Mouse (Mus musculus) MEL (cell line): ENCODE data around the gene Prkar1a. TPM values are rescaled to one million over a fixed set of nuclear protein-coding genes. Genes with fewer than 3 reads are reported as not detected.

ENCODE experiments used
- DNase-seq: peaks from one replicate; pipeline ENCODE4 v3.0.0; 2011; ENCODE audit warnings: low read depth, low spot score
- H3K27ac ChIP-seq: 2 replicates; pipeline ENCODE4 v1.5.1; 2012; ENCODE audit warnings: low read depth, mild to moderate bottlenecking, control low read depth, low read length, moderate library complexity; ENCODE audit not compliant: control insufficient read depth
- H3K27me3 ChIP-seq, 2 experiments: fragments of 150-350 bp in 1 of 2; sonication (generic) in 1 of 2; 2 replicates each; pipeline ENCODE4 v1.6.1; 2012; ENCODE audit warnings: low read length in 2 of 2, mild to moderate bottlenecking in 2 of 2, improper control_type of control experiment in 1 of 2, moderate library complexity in 1 of 2; ENCODE audit not compliant: insufficient read depth in 2 of 2, control insufficient read depth in 1 of 2
- H3K36me3 ChIP-seq, 2 experiments: 2 replicates each; pipeline ENCODE4 v1.6.1; 2012 to 2014; ENCODE audit warnings: low read length in 2 of 2, improper control_type of control experiment in 1 of 2, inconsistent platforms in 1 of 2, mild to moderate bottlenecking in 1 of 2; ENCODE audit not compliant: insufficient read depth in 2 of 2, control insufficient read depth in 1 of 2
- H3K4me1 ChIP-seq, 2 experiments: fragments of 150-350 bp in 1 of 2; sonication (generic) in 1 of 2; 2 replicates each; pipeline ENCODE4 v1.6.1; 2012; ENCODE audit warnings: low read length in 2 of 2, improper control_type of control experiment in 1 of 2, mild to moderate bottlenecking in 1 of 2; ENCODE audit not compliant: insufficient read depth in 2 of 2, control insufficient read depth in 1 of 2
- H3K4me3 ChIP-seq, 2 experiments: fragments of 150-350 bp in 1 of 2; sonication (generic) in 1 of 2; 2 replicates each; pipeline ENCODE4 v1.5.1; 2012; ENCODE audit warnings: low read depth in 2 of 2, low read length in 2 of 2, mild to moderate bottlenecking in 2 of 2, moderate library complexity in 2 of 2, control low read depth in 1 of 2, improper control_type of control experiment in 1 of 2; ENCODE audit not compliant: control insufficient read depth in 1 of 2, insufficient read depth in 1 of 2
- H3K79me2 ChIP-seq: 2 replicates; pipeline ENCODE4 v1.6.1; 2012; ENCODE audit warnings: mild to moderate bottlenecking, low read length, moderate library complexity; ENCODE audit not compliant: control insufficient read depth, poor library complexity, insufficient read depth
- H3K9ac ChIP-seq: 2 replicates; pipeline ENCODE4 v1.6.1; 2012; ENCODE audit warnings: low read depth, mild to moderate bottlenecking, control low read depth, low read length, moderate library complexity; ENCODE audit not compliant: control insufficient read depth, poor library complexity, severe bottlenecking
- H3K9me3 ChIP-seq: fragments of 150-350 bp; sonication (generic); replicated peaks from 2 replicates; pipeline ENCODE4 v1.6.1; 2012; ENCODE audit warnings: mild to moderate bottlenecking, low read length, improper control_type of control experiment, moderate library complexity; ENCODE audit not compliant: insufficient read depth
- CHD1 ChIP-seq: IDR thresholded peaks from 2 replicates; pipeline ENCODE4 v1.6.1; 2012; ENCODE audit warnings: low read depth, mild to moderate bottlenecking, inconsistent platforms, low read length, improper control_type of control experiment
- CHD2 ChIP-seq: IDR thresholded peaks from 2 replicates; pipeline ENCODE4 v1.6.1; 2011; ENCODE audit warnings: low read length, improper control_type of control experiment
- CTCF ChIP-seq, 3 experiments: IDR thresholded peaks in 2 of 3; conservative IDR thresholded peaks in 1 of 3; 2 replicates each; pipeline ENCODE4 v1.5.1; 2011 to 2012; ENCODE audit warnings: low read length in 3 of 3, low read depth in 2 of 3, mild to moderate bottlenecking in 2 of 3, improper control_type of control experiment in 1 of 3, inconsistent platforms in 1 of 3, mixed read lengths in 1 of 3, moderate library complexity in 1 of 3; ENCODE audit not compliant: control insufficient read depth in 1 of 3, insufficient read depth in 1 of 3, poor library complexity in 1 of 3, severe bottlenecking in 1 of 3
- E2F4 ChIP-seq: IDR thresholded peaks from 2 replicates; pipeline ENCODE4 v1.6.1; 2011; ENCODE audit warnings: low read depth, low read length, improper control_type of control experiment, borderline replicate concordance
- ELF1 ChIP-seq: IDR thresholded peaks from 2 replicates; pipeline ENCODE4 v1.6.1; 2014; ENCODE audit warnings: low read depth, mild to moderate bottlenecking, inconsistent platforms, low read length, improper control_type of control experiment, moderate library complexity
- EP300 ChIP-seq, 2 experiments: IDR thresholded peaks; 2 replicates each; pipeline ENCODE4 v1.6.1; 2011; ENCODE audit warnings: improper control_type of control experiment in 2 of 2, low read length in 2 of 2, low read depth in 1 of 2, mild to moderate bottlenecking in 1 of 2
- ETS1 ChIP-seq: IDR thresholded peaks from 2 replicates; pipeline ENCODE4 v1.6.1; 2012; ENCODE audit warnings: low read depth, mild to moderate bottlenecking, inconsistent platforms, low read length, improper control_type of control experiment, moderate library complexity
- KAT2A ChIP-seq: conservative IDR thresholded peaks from 2 replicates; pipeline ENCODE4 v1.6.1; 2012; ENCODE audit warnings: low read depth, low read length, improper control_type of control experiment, inconsistent platforms
- MAFK ChIP-seq: IDR thresholded peaks from 2 replicates; pipeline ENCODE4 v1.6.1; 2011; ENCODE audit warnings: low read depth, mild to moderate bottlenecking, low read length, improper control_type of control experiment, borderline replicate concordance
- MAX ChIP-seq: IDR thresholded peaks from 2 replicates; pipeline ENCODE4 v1.6.1; 2011; ENCODE audit warnings: low read length, improper control_type of control experiment
- MAZ ChIP-seq: IDR thresholded peaks from 2 replicates; pipeline ENCODE4 v1.6.1; 2012; ENCODE audit warnings: low read depth, mild to moderate bottlenecking, inconsistent platforms, low read length, improper control_type of control experiment
- MEF2A ChIP-seq: IDR thresholded peaks from 2 replicates; pipeline ENCODE4 v1.6.1; 2014; ENCODE audit warnings: low read depth, mild to moderate bottlenecking, inconsistent platforms, low read length, improper control_type of control experiment; ENCODE audit not compliant: poor library complexity, insufficient replicate concordance, severe bottlenecking; ENCODE audit errors: extremely low read depth
- MYC ChIP-seq: IDR thresholded peaks from 2 replicates; pipeline ENCODE4 v1.6.1; 2011; ENCODE audit warnings: low read depth, mild to moderate bottlenecking, low read length, improper control_type of control experiment, moderate library complexity
- NELFE ChIP-seq: IDR thresholded peaks from 2 replicates; pipeline ENCODE4 v1.6.1; 2011; ENCODE audit warnings: low read depth, low read length, improper control_type of control experiment
- POLR2A ChIP-seq, 2 experiments: IDR thresholded peaks; 2 replicates each; pipeline ENCODE4 v1.6.1; 2011 to 2012; ENCODE audit warnings: low read length in 2 of 2, mild to moderate bottlenecking in 2 of 2, control low read depth in 1 of 2, improper control_type of control experiment in 1 of 2, low read depth in 1 of 2, moderate library complexity in 1 of 2; ENCODE audit not compliant: control insufficient read depth in 1 of 2, insufficient read depth in 1 of 2, poor library complexity in 1 of 2
- POLR2AphosphoS2 ChIP-seq: IDR thresholded peaks from 2 replicates; pipeline ENCODE4 v1.6.1; 2011; ENCODE audit warnings: low read length, improper control_type of control experiment
- SIN3A ChIP-seq: IDR thresholded peaks from 2 replicates; pipeline ENCODE4 v1.6.1; 2012; ENCODE audit warnings: low read length, improper control_type of control experiment, inconsistent platforms
- SMC3 ChIP-seq: IDR thresholded peaks from 2 replicates; pipeline ENCODE4 v1.6.1; 2011; ENCODE audit warnings: low read depth, low read length, improper control_type of control experiment
- TBP ChIP-seq: IDR thresholded peaks from 2 replicates; pipeline ENCODE4 v1.8.0; 2011; ENCODE audit warnings: low read depth, low read length, improper control_type of control experiment
- TCF12 ChIP-seq: IDR thresholded peaks from 2 replicates; pipeline ENCODE4 v1.6.1; 2014; ENCODE audit warnings: low read depth, mild to moderate bottlenecking, inconsistent platforms, low read length, improper control_type of control experiment, moderate library complexity
- UBTF ChIP-seq: IDR thresholded peaks from 2 replicates; pipeline ENCODE4 v1.6.1; 2012; ENCODE audit warnings: low read depth, mild to moderate bottlenecking, inconsistent platforms, low read length, improper control_type of control experiment, moderate library complexity, borderline replicate concordance; ENCODE audit not compliant: insufficient read depth
- USF2 ChIP-seq, 2 experiments: IDR thresholded peaks; 2 replicates each; pipeline ENCODE4 v1.6.1; 2011 to 2012; ENCODE audit warnings: improper control_type of control experiment in 2 of 2, low read length in 2 of 2, borderline replicate concordance in 1 of 2, inconsistent platforms in 1 of 2, low read depth in 1 of 2, mild to moderate bottlenecking in 1 of 2; ENCODE audit not compliant: insufficient read depth in 1 of 2
- ZC3H11A ChIP-seq: IDR thresholded peaks from 2 replicates; pipeline ENCODE4 v1.6.1; 2012; ENCODE audit warnings: low read depth, mild to moderate bottlenecking, inconsistent platforms, low read length, improper control_type of control experiment
- ZNF384 ChIP-seq: IDR thresholded peaks from 2 replicates; pipeline ENCODE4 v1.6.1; 2012; ENCODE audit warnings: low read depth, mild to moderate bottlenecking, inconsistent platforms, low read length, improper control_type of control experiment
- polyA plus RNA-seq, 2 experiments: library from polyadenylated mRNA; stranded (reverse) in 1 of 2; unstranded in 1 of 2; fragments of >175 nt in 1 of 2; fragments of >200 nt in 1 of 2; gene quantifications; 2 replicates each; pipeline versions ENCODE4 v1.2.1 to v1.2.4; 2012; ENCODE audit warnings: low replicate concordance in 2 of 2, low read depth in 1 of 2; ENCODE audit not compliant: insufficient read length in 2 of 2, insufficient read depth in 1 of 2, missing spikeins in 1 of 2
- total RNA-seq: library from RNA; depleted of rRNA; stranded (reverse); fragments of 300-350 nt; gene quantifications from 2 replicates; pipeline ENCODE4 v1.2.3, GENCODE M21; 2012

The Prkar1a gene
- total and polyA plus RNA-seq, 3 experiments, result 69.6 to 152 TPM; not detected in 1

GRCm38 (mm10) chr11:109707442-109707841, 58.2 kb downstream of the Prkar1a start:
- H3K27me3 ChIP-seq, result no peaks in the 10 kb centered on the region
- no peak overlapping the region for H3K4me3 ChIP-seq
- no peak overlapping the region for H3K27ac ChIP-seq
- no peaks in the 10 kb centered on the region for H3K79me2 ChIP-seq
- no peaks in the 10 kb centered on the region for H3K36me3 ChIP-seq
- no peaks in the 10 kb centered on the region for H3K4me1 ChIP-seq
- no peak overlapping the region for H3K9ac ChIP-seq
- DNase-seq, result no peak
- TF ChIP-seq POLR2A (IDR thresholded peaks at IDR 0.05; ENCODE audit: control insufficient read depth in 1 of 2, insufficient read depth in 1 of 2, low read depth in 1 of 2, low read length in 2 of 2, poor library complexity in 1 of 2) (no peak), ZC3H11A (no peak), NELFE (no peak), KAT2A (no peak), EP300 (IDR thresholded peaks at IDR 0.05; ENCODE audit: low read depth in 1 of 2, low read length in 2 of 2) (no peak), ETS1 (no peak), CHD1 (no peak), POLR2AphosphoS2 (no peak), ELF1 (no peak), TCF12 (no peak)
- H3K9me3 ChIP-seq, result no peaks in the 10 kb centered on the region

DNA sequence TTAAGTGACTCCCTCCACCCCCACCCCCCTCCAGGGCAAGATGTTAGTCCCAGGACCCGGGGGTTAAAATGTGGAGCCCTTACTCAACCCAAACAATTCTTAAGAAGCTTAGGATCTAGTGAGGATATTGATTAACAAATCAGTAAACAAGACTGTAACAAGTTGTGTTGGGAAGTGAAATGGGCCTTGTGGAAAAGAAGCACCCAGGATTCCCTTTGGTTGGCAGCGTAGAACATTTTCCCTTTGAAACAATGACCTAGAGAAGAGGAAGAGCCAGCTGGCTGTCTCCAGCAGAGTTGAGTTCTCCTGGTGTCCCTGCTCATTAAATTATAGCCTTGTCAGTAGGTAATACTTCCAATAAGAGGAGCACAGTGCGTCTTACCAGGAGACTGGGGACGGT, 59.6 kb downstream of the Prkar1a start:
- Histone ChIP-seq H3K9me3 (no peaks in the 10 kb centered on the region), H3K9ac (no peak overlapping the region), H3K4me1 (no peaks in the 10 kb centered on the region), H3K79me2 (no peaks in the 10 kb centered on the region), H3K4me3 (no peak overlapping the region), H3K36me3 (no peaks in the 10 kb centered on the region), H3K27me3 (no peaks in the 10 kb centered on the region), H3K27ac (no peak overlapping the region)
- TF ChIP-seq MAZ, result no peak
- TF ChIP-seq CHD2, result no peak
- TF ChIP-seq E2F4, result no peak
- TF ChIP-seq CTCF (IDR thresholded peaks at IDR 0.05 in 2 of 3, conservative IDR thresholded peaks at IDR 0.05 in 1 of 3; ENCODE audit: control insufficient read depth in 1 of 3, insufficient read depth in 1 of 3, low read depth in 2 of 3, low read length in 3 of 3, poor library complexity in 1 of 3, severe bottlenecking in 1 of 3), result no peak
- no peak for TF ChIP-seq MAX
- TF ChIP-seq ZNF384, result no peak
- TF ChIP-seq USF2 (IDR thresholded peaks at IDR 0.05; ENCODE audit: borderline replicate concordance in 1 of 2, insufficient read depth in 1 of 2, low read depth in 1 of 2, low read length in 2 of 2), result no peak
- no peak for TF ChIP-seq TCF12
- DNase-seq, result no peak

DNA sequence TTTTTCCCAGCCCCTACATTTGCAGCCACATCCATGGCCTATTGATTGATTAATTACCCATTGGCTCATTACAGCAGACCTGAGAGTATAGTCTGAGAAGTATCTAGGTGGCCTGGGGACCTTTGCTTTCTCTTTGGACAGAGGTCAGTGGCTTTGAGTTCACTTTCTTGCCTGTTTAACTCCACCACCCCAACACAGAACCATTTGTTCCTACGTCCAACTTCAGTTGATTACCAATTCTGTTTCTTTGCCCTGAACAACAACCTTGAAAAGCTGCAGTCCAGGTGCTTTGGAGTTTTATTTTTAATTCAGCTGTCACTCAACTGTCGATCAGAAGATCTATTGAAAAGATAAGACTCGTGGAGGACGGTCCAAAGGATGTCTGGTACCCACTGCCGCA, 60.3 kb downstream of the Prkar1a start:
- Histone ChIP-seq H3K27me3 (no peaks in the 10 kb centered on the region), H3K4me1 (no peaks in the 10 kb centered on the region), H3K9me3 (no peaks in the 10 kb centered on the region), H3K27ac (no peak overlapping the region), H3K4me3 (no peak overlapping the region), H3K9ac (no peak overlapping the region)
- DNase-seq, result no peak
- TF ChIP-seq SMC3 (no peak), POLR2AphosphoS2 (no peak), MYC (no peak), SIN3A (no peak), TBP (no peak), MEF2A (no peak), MAX (no peak), POLR2A (IDR thresholded peaks at IDR 0.05; ENCODE audit: control insufficient read depth in 1 of 2, insufficient read depth in 1 of 2, low read depth in 1 of 2, low read length in 2 of 2, poor library complexity in 1 of 2) (no peak), MAFK (no peak), UBTF (no peak), KAT2A (no peak)
- TF ChIP-seq, all 39 proteins: peak for 0
- Histone ChIP-seq H3K36me3 (no peaks in the 10 kb centered on the region), H3K79me2 (no peaks in the 10 kb centered on the region)
